Mouse (Mus musculus): Measurements from ENCODE around the gene Erich6.

Gene Erich6

GRCm38 (mm10) chr3:58636406-58637295 is at the start of gene Erich6:
Gene Erich6, minus strand, starts transcription at chr3:58637207.
- DNase-seq, result peak; percentile 34

GRCm38 (mm10) chr3:58686206-58686921 is 49.4 kb upstream of the Erich6 start:
- DNase-seq, result peak; percentile 67

- DNase-seq, result peak; percentile 72
Observed at GRCm38 (mm10) chr3:58685396-58685795, 48.4 kb upstream of the Erich6 start.

GRCm38 (mm10) chr3:58683346-58683745 is 46.3 kb upstream of the Erich6 start:
- no peak for DNase-seq

- DNase-seq, result peak; percentile 45
Observed at GRCm38 (mm10) chr3:58682336-58682735, 45.3 kb upstream of the Erich6 start.

GRCm38 (mm10) chr3:58681831-58682230 is 44.8 kb upstream of the Erich6 start:
- DNase-seq, result peak; percentile 87

- peak; percentile 69 for DNase-seq
Observed at GRCm38 (mm10) chr3:58680943-58681637, 44.1 kb upstream of the Erich6 start.

GRCm38 (mm10) chr3:58679996-58680395 is 43.0 kb upstream of the Erich6 start:
- peak; percentile 47 for DNase-seq

- peak; percentile 16 for DNase-seq
Observed at GRCm38 (mm10) chr3:58678905-58679304, 41.9 kb upstream of the Erich6 start.

GRCm38 (mm10) chr3:58678384-58678783 is 41.4 kb upstream of the Erich6 start:
- DNase-seq, result peak; percentile 91

- DNase-seq, result no peak
Observed at GRCm38 (mm10) chr3:58677615-58678014, 40.6 kb upstream of the Erich6 start.

GRCm38 (mm10) chr3:58673295-58673694 is 36.3 kb upstream of the Erich6 start:
- no peak for DNase-seq

GRCm38 (mm10) chr3:58672481-58673183 is 35.6 kb upstream of the Erich6 start:
- no peak for DNase-seq

GRCm38 (mm10) chr3:58671616-58672250 is 34.7 kb upstream of the Erich6 start:
- no peak for DNase-seq

- no peak for DNase-seq
Observed at GRCm38 (mm10) chr3:58663970-58664369, 27.0 kb upstream of the Erich6 start.

- DNase-seq, result peak; percentile 51
Observed at GRCm38 (mm10) chr3:58660636-58661035, 23.6 kb upstream of the Erich6 start.

- peak; percentile 74 for DNase-seq
Observed at GRCm38 (mm10) chr3:58657356-58657755, 20.3 kb upstream of the Erich6 start.

- peak; percentile 78 for DNase-seq
Observed at GRCm38 (mm10) chr3:58655362-58656130, 18.5 kb upstream of the Erich6 start.

- DNase-seq, result peak; percentile 63
Observed at GRCm38 (mm10) chr3:58653907-58654306, 16.9 kb upstream of the Erich6 start.

GRCm38 (mm10) chr3:58650328-58650727 is 13.3 kb upstream of the Erich6 start:
- DNase-seq, result no peak

- peak; percentile 50 for DNase-seq
Observed at GRCm38 (mm10) chr3:58647179-58647578, 10.2 kb upstream of the Erich6 start.

Measured in kidney, adult 9 months (tissue).